Mouse (Mus musculus): ENCODE measurements around the gene Pdcd10. TPM values are rescaled to one million over a fixed set of nuclear protein-coding genes. Genes with fewer than 3 reads are reported as not detected.

The Pdcd10 gene
- 93.9 and 115 TPM in 2 replicates for polyA plus RNA-seq (2021; fragmentation: Nextera tagmentation)
- long read RNA-seq, experiment 1, transcript Pdcd10-205 (8 exons, 1,927 nt) = major isoform, 346 of 364 reads
- long read RNA-seq, experiment 1, partial matches to known transcripts = 6 of 364 reads
- long read RNA-seq, experiment 1, other reads (novel, unspliced or antisense) = 8 of 364 reads
- long read RNA-seq, experiment 2, transcript Pdcd10-205 (8 exons, 1,927 nt) = major isoform, 115 of 136 reads
- long read RNA-seq, experiment 2, partial matches to known transcripts = 15 of 136 reads
- long read RNA-seq, experiment 2, other reads (novel, unspliced or antisense) = 4 of 136 reads

DNA sequence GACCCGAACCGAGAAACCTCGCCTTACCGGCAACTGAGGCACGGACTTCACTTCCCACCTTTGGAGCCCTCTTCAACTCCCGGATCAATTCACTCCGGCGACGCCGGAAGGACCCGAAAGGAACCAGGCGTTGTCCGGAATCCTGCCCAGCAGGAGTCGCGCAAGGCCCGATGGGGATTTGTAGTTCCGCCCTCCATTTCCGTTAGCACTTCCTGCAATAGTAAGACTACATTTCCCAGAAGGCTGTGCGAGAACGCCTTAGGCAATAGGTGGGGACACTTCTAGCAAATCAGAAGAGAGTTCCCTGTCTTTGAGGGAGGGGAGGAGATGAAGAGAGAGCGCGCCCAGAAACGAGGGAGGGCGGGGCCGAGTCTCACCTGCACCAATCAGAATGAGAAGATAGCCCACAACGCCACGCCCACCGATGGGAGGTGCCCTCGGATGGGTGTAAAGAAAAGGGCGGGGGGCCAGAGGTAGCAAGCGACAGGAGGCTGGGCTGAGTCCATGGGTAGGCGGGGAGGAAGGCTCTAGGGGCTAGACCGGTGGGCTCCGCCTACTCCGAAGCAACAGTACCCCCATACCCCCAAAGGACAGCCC lies at the start of gene Pdcd10:
Pdcd10 (minus strand) TSS at position 162 of the 597 bp plus-strand sequence.

GRCm38 (mm10) chr3:75557292-75557691 lies 636 bp upstream of the Pdcd10 start, which contains the start of gene Serpini1:
Serpini1 (plus strand) TSS chr3:75557547.

GRCm38 (mm10) chr3:75482056-75482455 lies 74.6 kb downstream of the Pdcd10 start, which contains the start of gene Wdr49:
Wdr49 (minus strand) TSS chr3:75482156.

Other genes with a start within 250 kb of the Pdcd10 start
- gene Wdr49, start 74.7 kb downstream of the Pdcd10 start, polyA plus RNA-seq (2021; fragmentation: Nextera tagmentation) = 0.10 and 0.12 TPM in 2 replicates
- gene Serpini1, start 691 bp upstream of the Pdcd10 start, polyA plus RNA-seq (2021; fragmentation: Nextera tagmentation) = 107 and 162 TPM in 2 replicates
- not detected in 2 replicates for gene Gm29133, start 191.3 kb upstream of the Pdcd10 start, polyA plus RNA-seq (2021; fragmentation: Nextera tagmentation)

Data from left cerebral cortex, adult 6 months (tissue).